Mouse (Mus musculus): ENCODE results near the gene Hoxa3. TPM values are rescaled to one million over a fixed set of nuclear protein-coding genes. Genes with fewer than 3 reads are reported as not detected.

Gene Hoxa3
- total RNA-seq (2021) = under 1 TPM; 0.55 to 0.76 TPM
- polyA plus RNA-seq (2012; rRNA removed) = 0.53 and 1.3 TPM in 2 replicates
- long read RNA-seq = 0 reads

- no peaks in the 10 kb centered on the region for H3K36me3 ChIP-seq (ENCODE audit: control insufficient read depth, insufficient read depth, low read length)
- TF ChIP-seq POLR2A (IDR thresholded peaks at IDR 0.05; ENCODE audit: insufficient read depth, low read depth, low read length) (no peak), CTCF (IDR thresholded peaks at IDR 0.05) (no peak), EP300 (IDR thresholded peaks at IDR 0.05; ENCODE audit: insufficient read depth, low read depth, low read length) (no peak)
- peak; percentile 21 to 48 for DNase-seq
- peaks cover 53% of the 10 kb centered on the region for H3K27me3 ChIP-seq (ENCODE audit: control insufficient read depth, insufficient read depth, low read length)
- H3K27ac ChIP-seq = 0 out of 2 replicates have a peak within 1 kb of the TSS, but pooled peaks have one; percentile 20
- intact Hi-C loops (cut with DNase I) = loop anchor here (5.0 kb wide), 1 partner anchor 1031 kb away; no protein-coding TSS in a partner anchor
- no peaks in the 10 kb centered on the region for H3K79me2 ChIP-seq (replicated peaks; ENCODE audit: control insufficient read depth, insufficient read depth, low read length)
- no peaks in the 10 kb centered on the region; the same call in 1 of the 2 replicates for H3K4me1 ChIP-seq (ENCODE audit: control insufficient read depth, insufficient read depth, low read length)
- H3K4me3 ChIP-seq = peak within 1 kb of the TSS; percentile 43
- WGBS = 6% methylated on average over 38 of the region's 38 CpGs
- H3K9ac ChIP-seq (ENCODE audit: low read depth, low read length) = peak within 1 kb of the TSS; percentile 41; the same call in 1 of the 2 replicates
Observed at GRCm38 (mm10) chr6:52213119-52213986, at the start of gene Hoxa3, which contains the start of gene Gm28308. TSS of gene Hoxa3 (minus strand) at chr6:52213336. TSS of gene Gm28308 (minus strand) at chr6:52213339.

DNA sequence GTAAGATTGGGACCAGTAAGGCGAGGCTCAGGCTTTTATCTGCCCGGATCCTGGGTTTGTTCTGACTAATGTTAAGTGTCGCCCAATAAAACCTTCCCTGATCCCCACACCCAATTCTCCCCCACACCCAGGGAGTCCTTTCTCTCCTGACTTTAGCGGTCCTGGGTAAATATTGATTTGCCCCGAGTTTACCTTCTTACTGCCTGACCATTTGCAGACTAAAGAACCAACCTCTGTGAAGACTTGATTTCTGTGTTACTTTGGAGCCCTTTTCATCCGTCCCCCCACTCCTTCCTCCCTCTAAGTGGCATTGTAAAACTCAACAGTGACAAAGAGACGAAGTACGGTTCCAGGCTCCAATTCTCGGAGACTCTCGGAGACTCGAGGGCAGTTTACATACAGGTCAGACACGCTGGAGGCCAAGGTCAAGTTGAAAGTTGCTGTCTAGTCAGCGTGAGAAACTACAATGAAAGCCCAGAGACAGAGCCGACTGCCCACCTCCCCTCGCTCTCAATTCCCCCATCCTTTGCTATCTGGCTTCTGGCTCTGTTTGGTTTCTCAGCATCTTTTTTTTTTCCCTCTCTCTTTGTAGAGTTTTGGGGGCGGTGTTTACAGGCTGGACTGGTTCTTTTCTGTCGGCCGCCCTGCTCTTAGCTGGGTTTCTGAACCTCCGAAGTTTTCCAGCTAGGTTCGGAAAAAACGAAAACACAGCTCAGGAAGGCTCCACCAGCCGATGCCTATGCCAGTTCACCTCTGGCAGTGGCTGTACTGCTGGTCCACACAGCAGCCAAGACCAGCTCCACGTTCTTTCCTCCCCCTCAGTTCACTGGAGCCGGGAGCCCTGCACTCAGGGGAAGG is 49.6 kb upstream of the Hoxa3 start:
- 6% methylated on average over 24 of the region's 24 CpGs for WGBS
- H3K36me3 ChIP-seq (ENCODE audit: control insufficient read depth, insufficient read depth, low read length) = no peaks in the 10 kb centered on the region
- no peak overlapping the region for H3K4me3 ChIP-seq
- DNase-seq = peak in 1 of 2 experiments; percentile 42
- TF ChIP-seq POLR2A (IDR thresholded peaks at IDR 0.05; ENCODE audit: insufficient read depth, low read depth, low read length) = no peak
- TF ChIP-seq CTCF (IDR thresholded peaks at IDR 0.05) = no peak
- TF ChIP-seq EP300 (IDR thresholded peaks at IDR 0.05; ENCODE audit: insufficient read depth, low read depth, low read length) = no peak
- no peaks in the 10 kb centered on the region for H3K79me2 ChIP-seq (replicated peaks; ENCODE audit: control insufficient read depth, insufficient read depth, low read length)
- H3K27me3 ChIP-seq (ENCODE audit: control insufficient read depth, insufficient read depth, low read length) = peaks cover 52% of the 10 kb centered on the region
- intact Hi-C loops (cut with DNase I) = no loop called here
- no peak overlapping the region for H3K27ac ChIP-seq
- no peak overlapping the region for H3K9ac ChIP-seq (ENCODE audit: low read depth, low read length)
- H3K4me1 ChIP-seq (ENCODE audit: control insufficient read depth, insufficient read depth, low read length) = no peaks in the 10 kb centered on the region; the same call in 1 of the 2 replicates

- intact Hi-C loops (cut with DNase I) = no loop called here
- H3K27ac ChIP-seq = no peak overlapping the region
- DNase-seq = peak in 1 of 2 experiments; percentile 30
- no peaks in the 10 kb centered on the region; the same call in 1 of the 2 replicates for H3K4me1 ChIP-seq (ENCODE audit: control insufficient read depth, insufficient read depth, low read length)
- H3K9ac ChIP-seq (ENCODE audit: low read depth, low read length) = no peak overlapping the region
- no peaks in the 10 kb centered on the region for H3K36me3 ChIP-seq (ENCODE audit: control insufficient read depth, insufficient read depth, low read length)
- no peak overlapping the region for H3K4me3 ChIP-seq
- H3K79me2 ChIP-seq (replicated peaks; ENCODE audit: control insufficient read depth, insufficient read depth, low read length) = no peaks in the 10 kb centered on the region
- 6% methylated on average over 9 of the region's 9 CpGs for WGBS
- H3K27me3 ChIP-seq (ENCODE audit: control insufficient read depth, insufficient read depth, low read length) = peaks cover 52% of the 10 kb centered on the region
- TF ChIP-seq CTCF (IDR thresholded peaks at IDR 0.05) = no peak
Observed at GRCm38 (mm10) chr6:52261751-52262462, 48.8 kb upstream of the Hoxa3 start.

- 1% methylated on average over 39 of the region's 72 CpGs for WGBS
- intact Hi-C loops (cut with DNase I) = no loop called here
- Histone ChIP-seq H3K9ac (ENCODE audit: low read depth, low read length) (no peak within 1 kb of the TSS; the same call in 1 of the 2 replicates), H3K79me2 (replicated peaks; ENCODE audit: control insufficient read depth, insufficient read depth, low read length) (no peaks in the 10 kb centered on the region), H3K36me3 (ENCODE audit: control insufficient read depth, insufficient read depth, low read length) (no peaks in the 10 kb centered on the region), H3K27ac (no peak within 1 kb of the TSS), H3K4me1 (ENCODE audit: control insufficient read depth, insufficient read depth, low read length) (no peaks in the 10 kb centered on the region; the same call in 1 of the 2 replicates), H3K4me3 (no peak within 1 kb of the TSS), H3K27me3 (ENCODE audit: control insufficient read depth, insufficient read depth, low read length) (peaks cover 44% of the 10 kb centered on the region)
- TF ChIP-seq EP300 (IDR thresholded peaks at IDR 0.05; ENCODE audit: insufficient read depth, low read depth, low read length) (no peak), POLR2A (IDR thresholded peaks at IDR 0.05; ENCODE audit: insufficient read depth, low read depth, low read length) (no peak), CTCF (IDR thresholded peaks at IDR 0.05) (no peak)
- DNase-seq = no peak
Observed at GRCm38 (mm10) chr6:52260654-52261575, 47.8 kb upstream of the Hoxa3 start, which contains the start of gene Hoxa13. TSS of gene Hoxa13 (minus strand) at chr6:52260880.

All from heart, adult 2 months (tissue).